Mouse (Mus musculus): ENCODE results near the gene Rasgrp1.

DNA sequence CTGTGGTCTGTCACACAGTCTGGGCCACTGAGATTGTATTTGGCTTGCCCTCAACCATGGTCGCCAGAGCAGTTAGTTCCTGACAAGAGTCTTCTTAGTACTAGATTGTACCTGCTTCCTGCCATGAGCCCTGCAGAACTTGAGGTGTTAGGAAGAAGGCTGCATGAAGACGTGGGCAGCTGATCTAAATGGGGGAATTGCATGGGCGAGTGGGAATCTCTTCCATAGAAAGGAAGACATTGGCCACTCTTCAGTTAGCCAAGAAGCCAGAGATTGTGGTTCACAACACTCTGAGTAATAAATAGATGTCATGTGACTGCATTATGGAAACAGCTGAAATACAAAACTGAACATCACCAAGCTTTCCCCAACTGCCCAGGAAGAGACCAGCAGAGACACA is 23.8 kb downstream of the Rasgrp1 start:
- TF ChIP-seq POLR2A (IDR thresholded peaks at IDR 0.05; ENCODE audit: low read depth, low read length) = no peak
- TF ChIP-seq CTCF (IDR thresholded peaks at IDR 0.05; ENCODE audit: borderline replicate concordance, insufficient read depth, low read length) = no peak

All from embryonic fibroblast, embryonic 13.5 days (primary cell).